Mouse (Mus musculus) embryonic facial prominence, embryonic 12.5 days (tissue): Measurements from ENCODE around the gene Malsu1. TPM values are rescaled to one million over a fixed set of nuclear protein-coding genes. Genes with fewer than 3 reads are reported as not detected.

Source experiments
- ATAC-seq: fragments of 200-750 bp; cut with Nextera tagmentation; 2 replicates; pipeline ENCODE4 v1.8.0; 2017; ENCODE audit not compliant: insufficient number of reproducible peaks, insufficient read depth, low FRiP score, low TSS enrichment
- H3K27ac ChIP-seq: fragments of 300-500 bp; sonication (generic); 2 replicates; pipeline ENCODE4 v1.5.1; 2016; ENCODE audit warnings: mild to moderate bottlenecking
- H3K27me3 ChIP-seq: fragments of 300-500 bp; sonication (generic); 2 replicates; pipeline ENCODE4 v1.6.1; 2016; ENCODE audit warnings: mild to moderate bottlenecking, moderate library complexity
- H3K36me3 ChIP-seq: fragments of 300-500 bp; sonication (generic); 2 replicates; pipeline ENCODE4 v1.6.1; 2016; ENCODE audit warnings: mild to moderate bottlenecking
- H3K4me1 ChIP-seq: fragments of 300-500 bp; sonication (generic); 2 replicates; pipeline ENCODE4 v1.6.1; 2016
- H3K4me2 ChIP-seq: fragments of 300-500 bp; sonication (generic); replicated peaks from 2 replicates; pipeline ENCODE4 v1.6.1; 2016; ENCODE audit warnings: mild to moderate bottlenecking, moderate library complexity
- H3K4me3 ChIP-seq: fragments of 300-500 bp; sonication (generic); 2 replicates; pipeline ENCODE4 v1.5.1; 2016; ENCODE audit warnings: mild to moderate bottlenecking
- H3K9ac ChIP-seq: fragments of 300-500 bp; sonication (generic); 2 replicates; pipeline ENCODE4 v1.6.1; 2016; ENCODE audit warnings: mild to moderate bottlenecking, moderate library complexity
- H3K9me3 ChIP-seq: fragments of 300-500 bp; sonication (generic); 2 replicates; pipeline ENCODE4 v1.6.1; 2016; ENCODE audit warnings: mild to moderate bottlenecking, moderate library complexity
- WGBS: fragments of 180-500 bp; shearing (Covaris S2); methylation state at CpG from one replicate; pipeline ENCODE4 v1.1.7; 2016; 5-methylcytosine and 5-hydroxymethylcytosine counted together
- polyA plus RNA-seq: library from polyadenylated mRNA; unstranded; fragments of >200 nt; fragmentation: Nextera tagmentation; extraction: Ambion mirVana; gene quantifications from 2 replicates; pipeline ENCODE4 v1.2.1, GENCODE M21; 2016

Gene Malsu1
- polyA plus RNA-seq, 1 experiment from 2014 or later, result 76.9 TPM

DNA sequence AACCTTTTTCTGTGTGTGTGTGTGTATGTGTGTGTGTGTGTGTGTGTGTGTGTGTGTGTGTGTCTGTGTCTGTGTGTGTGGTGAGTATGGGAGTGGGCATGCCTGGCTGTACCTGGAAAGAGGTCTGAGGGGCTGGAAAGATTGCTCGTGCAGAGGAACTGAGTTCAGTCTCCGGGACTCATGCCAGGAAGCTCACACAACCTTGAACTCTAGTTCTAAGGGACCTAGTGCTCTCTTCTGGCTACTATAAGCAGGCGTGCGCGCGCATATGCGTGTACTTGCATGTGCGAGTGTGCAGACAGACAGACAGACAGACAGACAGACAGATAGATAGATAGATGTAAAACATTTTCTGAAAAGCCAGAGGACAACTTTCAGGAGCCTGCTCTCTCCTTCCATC, 42.6 kb downstream of the Malsu1 start:
- no peaks in the 10 kb centered on the region for H3K27me3 ChIP-seq
- no peaks in the 10 kb centered on the region for H3K9me3 ChIP-seq
- no peak overlapping the region for H3K4me3 ChIP-seq
- H3K36me3 ChIP-seq, result peaks cover 21% of the 10 kb centered on the region
- H3K4me2 ChIP-seq, result no peak overlapping the region
- H3K4me1 ChIP-seq, result no peaks in the 10 kb centered on the region
- WGBS, result 93% methylated on average over 8 of the region's 8 CpGs
- H3K27ac ChIP-seq, result no peak overlapping the region
- H3K9ac ChIP-seq, result no peak overlapping the region
- no peak for ATAC-seq

DNA sequence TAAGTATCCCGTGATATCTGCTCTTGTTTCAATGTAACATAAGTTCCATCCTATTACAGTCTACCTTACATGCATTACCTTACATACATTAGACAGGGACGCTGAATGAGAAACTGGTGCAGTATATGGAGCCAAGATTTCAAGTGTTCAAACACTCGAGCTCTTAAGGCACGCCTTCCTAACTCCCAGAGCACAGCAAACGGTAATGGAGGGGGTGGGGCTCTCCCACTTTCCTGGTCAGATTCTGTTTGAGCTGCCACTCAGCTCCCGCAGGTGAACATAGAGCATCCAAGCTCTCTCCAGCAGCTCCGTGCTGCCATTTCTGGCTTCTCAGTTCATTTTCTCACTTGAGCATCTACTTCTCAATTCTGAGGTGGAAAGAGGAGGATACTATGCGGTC, 44.9 kb downstream of the Malsu1 start:
- Histone ChIP-seq H3K4me2 (no peak overlapping the region), H3K4me1 (no peaks in the 10 kb centered on the region), H3K36me3 (peaks cover 30% of the 10 kb centered on the region), H3K27me3 (no peaks in the 10 kb centered on the region), H3K27ac (no peak overlapping the region), H3K9ac (no peak overlapping the region), H3K4me3 (no peak overlapping the region), H3K9me3 (no peaks in the 10 kb centered on the region)
- WGBS, result 76% methylated on average over 8 of the region's 8 CpGs
- no peak for ATAC-seq

DNA sequence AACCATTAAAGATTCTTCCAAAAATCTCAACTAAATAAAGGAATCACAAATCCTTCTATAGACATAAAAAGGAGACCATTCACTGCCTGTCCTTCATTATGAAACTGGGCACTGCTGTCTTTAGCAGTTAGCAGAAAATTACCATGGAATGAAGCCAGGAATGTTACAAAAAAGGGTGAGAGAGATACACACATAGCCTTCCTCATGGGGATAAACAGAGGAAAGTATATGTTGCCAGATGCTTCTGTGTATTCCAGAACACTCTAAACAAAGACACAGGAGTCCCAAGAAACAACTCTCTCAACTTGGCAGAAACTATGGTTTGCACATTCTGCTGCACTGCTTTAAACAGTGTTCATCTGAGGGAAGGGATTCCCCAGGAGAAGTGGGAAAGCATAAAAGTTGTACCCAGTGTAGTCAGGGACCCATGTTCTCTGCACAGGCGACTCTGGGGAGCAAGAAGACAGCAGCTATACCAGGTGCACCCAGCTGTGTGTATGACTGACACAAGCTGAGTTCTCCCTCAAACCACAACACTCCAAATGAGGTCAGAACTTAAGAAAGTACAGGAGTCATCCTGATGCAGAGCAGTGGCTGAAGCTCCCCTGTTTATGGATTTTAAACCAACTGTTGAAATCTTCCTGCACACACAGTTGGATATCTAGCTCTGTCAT, 46.0 kb downstream of the Malsu1 start:
- H3K4me2 ChIP-seq, result no peak overlapping the region
- H3K4me3 ChIP-seq, result no peak overlapping the region
- no peak overlapping the region for H3K27ac ChIP-seq
- 82% methylated on average over 1 of the region's 1 CpGs for WGBS
- H3K9ac ChIP-seq, result no peak overlapping the region
- ATAC-seq, result no peak
- H3K9me3 ChIP-seq, result no peaks in the 10 kb centered on the region
- no peaks in the 10 kb centered on the region for H3K4me1 ChIP-seq
- H3K27me3 ChIP-seq, result no peaks in the 10 kb centered on the region
- peaks cover 30% of the 10 kb centered on the region for H3K36me3 ChIP-seq

DNA sequence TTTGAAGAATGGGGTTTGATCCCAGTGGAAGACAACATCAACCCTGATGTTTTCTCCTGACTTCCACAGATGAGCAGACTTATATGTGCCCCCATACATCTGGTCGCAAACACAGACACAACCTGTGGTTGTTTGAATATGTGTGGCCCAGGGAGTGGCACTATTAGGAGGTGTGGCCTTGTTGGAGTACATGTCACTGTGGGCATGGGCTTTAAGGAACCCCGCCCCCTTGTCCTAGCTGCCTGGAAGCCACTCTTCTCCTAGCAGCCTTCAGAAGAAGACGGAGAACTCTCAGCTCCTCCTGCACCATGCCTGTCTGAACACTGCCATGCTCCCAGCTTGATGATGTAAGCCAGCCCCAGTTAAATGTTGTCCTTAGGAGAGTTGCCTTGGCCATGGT, 46.8 kb downstream of the Malsu1 start:
- Histone ChIP-seq H3K27ac (no peak overlapping the region), H3K27me3 (no peaks in the 10 kb centered on the region), H3K36me3 (peaks cover 34% of the 10 kb centered on the region), H3K9me3 (no peaks in the 10 kb centered on the region), H3K9ac (no peak overlapping the region), H3K4me2 (no peak overlapping the region), H3K4me3 (no peak overlapping the region), H3K4me1 (no peaks in the 10 kb centered on the region)
- no peak for ATAC-seq
- WGBS, result 92% methylated on average over 3 of the region's 3 CpGs

DNA sequence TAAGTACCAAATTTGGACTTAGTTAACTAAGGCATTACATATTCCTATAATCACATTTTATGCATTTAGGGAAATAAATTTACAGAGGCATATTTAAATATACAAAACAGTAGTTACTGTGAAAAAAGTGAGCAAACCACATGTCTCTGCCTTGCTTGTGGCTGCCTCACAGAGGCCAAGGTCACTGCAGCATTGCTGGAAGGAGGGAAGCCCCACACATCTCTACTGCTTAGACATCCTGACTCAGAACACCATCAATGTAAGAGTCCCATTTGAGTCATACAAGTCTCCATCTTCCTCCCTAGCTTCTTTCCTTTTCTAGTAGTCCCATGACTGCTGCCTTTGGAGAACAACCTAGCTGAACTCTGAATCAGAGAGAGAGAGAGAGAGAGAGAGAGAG, 56.7 kb downstream of the Malsu1 start:
- no peak overlapping the region for H3K4me2 ChIP-seq
- H3K36me3 ChIP-seq, result peaks cover 6% of the 10 kb centered on the region
- no peak for ATAC-seq

DNA sequence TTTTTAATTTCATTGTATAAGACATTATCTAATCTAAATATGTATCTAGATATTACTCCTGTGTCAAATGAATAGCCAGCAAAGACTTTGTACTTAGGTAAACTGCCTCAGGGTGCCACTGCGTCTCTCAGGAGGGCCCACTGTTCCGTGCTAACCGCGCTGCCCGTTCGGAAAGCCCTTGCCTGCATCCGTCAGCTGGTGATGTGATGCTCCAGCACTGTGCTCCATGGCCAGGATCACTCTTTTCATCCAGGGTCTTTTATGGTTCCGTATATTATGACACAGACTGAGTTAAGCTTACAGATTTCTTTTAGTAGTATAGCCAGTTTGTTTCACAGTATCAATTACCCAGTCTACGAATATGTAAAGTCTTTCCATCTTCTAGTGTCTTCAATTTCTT, 58.3 kb downstream of the Malsu1 start:
- Histone ChIP-seq H3K4me2 (no peak overlapping the region), H3K9ac (no peak overlapping the region), H3K4me3 (no peak overlapping the region), H3K36me3 (peaks cover 3% of the 10 kb centered on the region; the same call in 1 of the 2 replicates), H3K9me3 (no peaks in the 10 kb centered on the region), H3K27me3 (no peaks in the 10 kb centered on the region), H3K4me1 (no peaks in the 10 kb centered on the region), H3K27ac (no peak overlapping the region)
- no peak for ATAC-seq
- 78% methylated on average over 9 of the region's 9 CpGs for WGBS

More for the DNA sequence above, 56.7 kb downstream of the Malsu1 start:
- no peak overlapping the region for H3K9ac ChIP-seq
- H3K27me3 ChIP-seq, result no peaks in the 10 kb centered on the region
- no peaks in the 10 kb centered on the region for H3K9me3 ChIP-seq
- H3K27ac ChIP-seq, result no peak overlapping the region
- no peaks in the 10 kb centered on the region for H3K4me1 ChIP-seq
- no peak overlapping the region for H3K4me3 ChIP-seq

DNA sequence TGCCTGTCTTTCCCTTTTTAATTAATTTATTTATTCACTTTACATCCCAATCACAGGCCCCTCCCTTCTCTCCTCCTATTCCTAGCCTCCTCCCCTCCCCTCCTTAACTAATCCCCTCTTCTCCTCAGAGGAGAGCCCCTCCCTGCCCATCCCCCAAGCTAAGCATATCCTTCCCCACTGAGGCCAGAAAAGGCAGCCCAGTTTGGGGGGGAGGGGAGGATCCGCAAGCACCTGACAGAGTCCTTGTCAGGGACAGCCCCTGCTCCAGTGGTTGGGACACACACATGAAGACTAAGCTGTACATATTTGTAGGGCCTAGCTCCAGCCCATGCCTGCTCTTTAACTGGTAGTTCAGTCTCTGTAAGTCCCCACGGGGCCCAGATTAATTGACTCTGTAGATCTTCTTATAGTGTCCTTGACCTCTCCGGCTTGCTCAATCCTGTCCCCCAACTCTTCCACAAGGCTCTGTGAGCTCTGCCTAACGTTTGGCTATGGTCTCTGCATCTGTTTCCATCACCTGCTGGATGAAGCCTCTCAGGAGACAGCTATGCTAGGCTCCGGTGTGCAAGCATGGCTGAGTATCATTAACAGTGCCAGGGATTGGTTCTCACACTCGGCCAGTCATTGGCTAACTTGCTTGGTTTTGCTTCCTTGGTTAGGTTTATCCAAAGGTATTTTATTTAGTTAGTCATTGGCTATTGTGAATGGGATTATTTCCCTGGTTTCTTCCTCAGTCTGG, 58.9 kb downstream of the Malsu1 start:
- H3K9me3 ChIP-seq, result no peaks in the 10 kb centered on the region
- ATAC-seq, result no peak
- no peak overlapping the region for H3K9ac ChIP-seq
- H3K36me3 ChIP-seq, result peaks cover 3% of the 10 kb centered on the region; the same call in 1 of the 2 replicates
- no peaks in the 10 kb centered on the region for H3K27me3 ChIP-seq
- no peak overlapping the region for H3K4me2 ChIP-seq
- H3K27ac ChIP-seq, result no peak overlapping the region
- H3K4me1 ChIP-seq, result no peaks in the 10 kb centered on the region
- 58% methylated on average over 6 of the region's 6 CpGs for WGBS
- no peak overlapping the region for H3K4me3 ChIP-seq

Other genes starting within 250 kb of the Malsu1 start
- 44.0 and 45.1 TPM in 2 replicates for gene Tmem176a, start 232.9 kb upstream of the Malsu1 start, polyA plus RNA-seq
- gene Tmem176b, start 232.3 kb upstream of the Malsu1 start, polyA plus RNA-seq, result 158 and 161 TPM in 2 replicates
- gene Aoc1, start 200.9 kb upstream of the Malsu1 start, polyA plus RNA-seq, result not detected in 2 replicates
- not detected in 2 replicates for gene 1600015I10Rik, start 143.9 kb upstream of the Malsu1 start, polyA plus RNA-seq
- not detected in 2 replicates for gene Doxl2, start 98.8 kb upstream of the Malsu1 start, polyA plus RNA-seq
- gene Svs1, start 86.9 kb upstream of the Malsu1 start, polyA plus RNA-seq, result not detected in 2 replicates
- 3.2 and 5.2 TPM in 2 replicates for gene Gpnmb, start 37.2 kb upstream of the Malsu1 start, polyA plus RNA-seq
- 109 TPM in 2 replicates for gene Igf2bp3, start 141.2 kb downstream of the Malsu1 start, polyA plus RNA-seq
- 138 and 147 TPM in 2 replicates for gene Tra2a, start 190.2 kb downstream of the Malsu1 start, polyA plus RNA-seq
- 7.8 and 8.3 TPM in 2 replicates for gene Ccdc126, start 245.5 kb downstream of the Malsu1 start, polyA plus RNA-seq